Mouse (Mus musculus): ENCODE measurements around the gene Phgdh. TPM values are rescaled to one million over a fixed set of nuclear protein-coding genes. Genes with fewer than 3 reads are reported as not detected.

The Phgdh gene
- total and polyA plus RNA-seq, 3 experiments: not detected

DNA sequence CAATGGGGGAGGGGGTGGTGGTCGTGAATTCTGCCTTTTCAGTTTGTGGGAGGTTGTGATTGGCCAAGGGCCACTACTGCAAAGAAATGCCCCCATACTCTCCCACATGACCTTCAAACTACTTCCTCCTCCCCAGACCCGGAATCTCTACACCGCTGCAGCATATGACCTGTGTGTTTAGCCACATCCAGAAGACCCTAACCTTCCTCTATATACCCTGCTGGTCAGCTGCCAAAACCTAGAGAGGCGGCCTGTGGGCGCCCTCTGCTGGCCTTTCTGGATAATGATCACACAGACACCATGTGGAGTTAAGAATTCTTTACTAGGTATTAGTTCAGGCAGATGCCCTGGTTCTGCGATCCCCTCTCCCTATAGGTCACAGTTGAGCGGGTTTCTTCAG, 26.9 kb downstream of the Phgdh start:
- Histone ChIP-seq H3K9me3 (replicated peaks) (peaks cover 60% of the 10 kb centered on the region), H3K4me1 (ENCODE audit: insufficient read depth, low read depth, low read length) (no peaks in the 10 kb centered on the region), H3K36me3 (replicated peaks) (no peaks in the 10 kb centered on the region), H3K27me3 (ENCODE audit: insufficient read depth, low read length) (no peaks in the 10 kb centered on the region), H3K4me3 (ENCODE audit: low read depth, low read length) (no peak overlapping the region)
- DNase-seq (ENCODE audit: low spot score): no peak
- no peak for ATAC-seq (ENCODE audit: extremely low read depth, insufficient number of reproducible peaks, low FRiP score, poor library complexity, severe bottlenecking)
- TF ChIP-seq GATA1 (IDR thresholded peaks at IDR 0.05; ENCODE audit: borderline replicate concordance, low read length) (no peak), CTCF (IDR thresholded peaks at IDR 0.05; ENCODE audit: low read depth, low read length) (no peak), TAL1 (conservative IDR thresholded peaks at IDR 0.05; ENCODE audit: low read depth, low read length) (no peak), POLR2AphosphoS5 (IDR thresholded peaks at IDR 0.05; ENCODE audit: insufficient replicate concordance, low read depth, low read length) (no peak), GATA2 (IDR thresholded peaks at IDR 0.05; ENCODE audit: borderline replicate concordance, low read depth, low read length) (no peak)

DNA sequence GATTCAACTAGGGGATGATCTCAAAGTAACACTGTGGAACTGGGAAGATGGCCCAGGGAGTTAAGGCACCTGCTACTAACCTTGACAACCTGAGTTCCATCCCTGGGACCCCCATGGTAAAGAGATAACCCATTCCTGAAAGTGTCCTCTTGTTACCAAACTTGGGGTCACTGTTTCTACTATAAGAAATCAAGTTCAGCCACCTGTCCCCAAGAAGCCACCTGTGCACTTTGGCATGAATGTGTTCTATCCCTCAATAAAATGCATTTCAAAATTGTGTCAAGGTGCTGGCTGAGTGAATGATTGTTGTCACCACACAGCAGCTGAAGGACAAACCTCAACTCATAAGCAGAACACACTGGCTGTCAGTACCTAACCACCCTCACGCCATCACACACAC, 29.3 kb downstream of the Phgdh start:
- ATAC-seq (ENCODE audit: extremely low read depth, insufficient number of reproducible peaks, low FRiP score, poor library complexity, severe bottlenecking): no peak
- H3K27me3 ChIP-seq (ENCODE audit: insufficient read depth, low read length): no peaks in the 10 kb centered on the region
- TF ChIP-seq CTCF (IDR thresholded peaks at IDR 0.05; ENCODE audit: low read depth, low read length): no peak
- no peak for TF ChIP-seq GATA2 (IDR thresholded peaks at IDR 0.05; ENCODE audit: borderline replicate concordance, low read depth, low read length)
- no peak for TF ChIP-seq GATA1 (IDR thresholded peaks at IDR 0.05; ENCODE audit: borderline replicate concordance, low read length)
- no peak for TF ChIP-seq TAL1 (conservative IDR thresholded peaks at IDR 0.05; ENCODE audit: low read depth, low read length)
- TF ChIP-seq POLR2AphosphoS5 (IDR thresholded peaks at IDR 0.05; ENCODE audit: insufficient replicate concordance, low read depth, low read length): no peak
- no peaks in the 10 kb centered on the region for H3K36me3 ChIP-seq (replicated peaks)
- H3K9me3 ChIP-seq (replicated peaks): peaks cover 46% of the 10 kb centered on the region
- no peak overlapping the region for H3K4me3 ChIP-seq (ENCODE audit: low read depth, low read length)
- DNase-seq (ENCODE audit: low spot score): no peak
- no peaks in the 10 kb centered on the region for H3K4me1 ChIP-seq (ENCODE audit: insufficient read depth, low read depth, low read length)

DNA sequence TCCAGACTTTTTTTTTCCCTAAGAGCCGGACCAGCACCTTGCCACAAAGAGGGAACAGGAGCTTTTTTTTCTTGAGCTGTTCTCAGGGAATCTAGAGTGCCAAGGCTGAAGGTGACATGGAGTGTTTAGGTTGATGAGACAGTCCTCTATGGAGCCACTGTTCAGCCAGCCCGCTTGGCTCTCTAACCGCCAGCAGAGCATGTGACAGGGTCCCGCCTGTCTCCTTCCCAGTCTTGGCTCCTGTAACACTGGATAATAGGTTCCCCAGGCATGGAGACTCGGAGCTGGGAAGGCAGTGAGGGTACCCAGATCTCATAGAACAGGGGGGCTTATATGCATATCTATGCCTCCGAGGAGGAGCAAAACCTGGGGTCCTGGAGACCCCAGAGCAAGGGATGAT, 31.2 kb downstream of the Phgdh start:
- peaks cover 33% of the 10 kb centered on the region for H3K9me3 ChIP-seq (replicated peaks)
- no peaks in the 10 kb centered on the region for H3K36me3 ChIP-seq (replicated peaks)
- DNase-seq (ENCODE audit: low spot score) (no peak), ATAC-seq (ENCODE audit: extremely low read depth, insufficient number of reproducible peaks, low FRiP score, poor library complexity, severe bottlenecking) (no peak)
- no peak for TF ChIP-seq TAL1 (conservative IDR thresholded peaks at IDR 0.05; ENCODE audit: low read depth, low read length)
- H3K4me1 ChIP-seq (ENCODE audit: insufficient read depth, low read depth, low read length): no peaks in the 10 kb centered on the region
- H3K27me3 ChIP-seq (ENCODE audit: insufficient read depth, low read length): no peaks in the 10 kb centered on the region
- no peak overlapping the region for H3K4me3 ChIP-seq (ENCODE audit: low read depth, low read length)

DNA sequence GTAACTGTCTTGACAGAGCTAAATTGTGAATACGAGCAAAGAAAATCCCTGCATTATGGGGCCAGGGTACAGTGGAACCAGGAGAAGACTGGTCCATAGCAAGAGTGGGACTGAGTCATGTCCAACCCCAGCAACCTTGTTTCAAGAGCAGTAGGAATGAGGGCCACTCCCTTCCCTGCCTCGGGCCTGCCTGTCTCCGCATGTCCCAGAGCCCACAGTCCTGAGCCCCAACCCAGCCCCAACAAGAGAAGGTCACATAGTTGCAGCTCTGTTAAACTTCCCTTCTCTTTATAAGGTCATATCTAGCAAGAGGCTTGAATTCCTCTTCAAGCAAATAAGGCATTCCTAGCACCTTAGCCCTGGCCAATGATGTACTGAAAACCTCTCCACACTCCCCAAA, 38.0 kb downstream of the Phgdh start:
- Histone ChIP-seq H3K9me3 (replicated peaks) (peaks cover 42% of the 10 kb centered on the region), H3K4me3 (ENCODE audit: low read depth, low read length) (no peak overlapping the region), H3K27me3 (ENCODE audit: insufficient read depth, low read length) (no peaks in the 10 kb centered on the region), H3K4me1 (ENCODE audit: insufficient read depth, low read depth, low read length) (no peaks in the 10 kb centered on the region), H3K36me3 (replicated peaks) (no peaks in the 10 kb centered on the region)
- ATAC-seq (ENCODE audit: extremely low read depth, insufficient number of reproducible peaks, low FRiP score, poor library complexity, severe bottlenecking) (no peak), DNase-seq (ENCODE audit: low spot score) (no peak)
- TF ChIP-seq POLR2AphosphoS5 (IDR thresholded peaks at IDR 0.05; ENCODE audit: insufficient replicate concordance, low read depth, low read length) (no peak), GATA1 (IDR thresholded peaks at IDR 0.05; ENCODE audit: borderline replicate concordance, low read length) (no peak), CTCF (IDR thresholded peaks at IDR 0.05; ENCODE audit: low read depth, low read length) (no peak), GATA2 (IDR thresholded peaks at IDR 0.05; ENCODE audit: borderline replicate concordance, low read depth, low read length) (no peak), TAL1 (conservative IDR thresholded peaks at IDR 0.05; ENCODE audit: low read depth, low read length) (no peak)

DNA sequence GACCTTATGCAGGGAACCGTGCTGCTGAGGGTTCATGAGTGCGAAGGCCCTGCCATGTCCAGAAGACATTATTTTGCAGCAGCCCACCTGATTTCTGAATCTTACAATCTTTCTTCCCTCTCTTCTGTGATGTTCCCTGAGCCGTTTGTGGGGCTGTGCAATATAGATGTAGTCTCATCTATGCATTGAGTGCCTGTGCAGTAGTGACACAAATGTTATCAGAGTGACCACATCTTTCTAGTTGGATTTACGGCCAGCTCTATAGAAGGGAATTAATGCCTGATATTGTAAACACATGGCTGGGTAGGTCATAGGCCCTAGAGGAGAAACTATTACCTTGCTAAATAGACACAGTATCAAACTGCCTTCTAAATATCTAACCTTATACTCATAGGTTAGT, 39.5 kb downstream of the Phgdh start:
- H3K27me3 ChIP-seq (ENCODE audit: insufficient read depth, low read length): no peaks in the 10 kb centered on the region
- no peaks in the 10 kb centered on the region for H3K36me3 ChIP-seq (replicated peaks)
- H3K4me3 ChIP-seq (ENCODE audit: low read depth, low read length): no peak overlapping the region
- TF ChIP-seq POLR2AphosphoS5 (IDR thresholded peaks at IDR 0.05; ENCODE audit: insufficient replicate concordance, low read depth, low read length) (no peak), TAL1 (conservative IDR thresholded peaks at IDR 0.05; ENCODE audit: low read depth, low read length) (no peak), CTCF (IDR thresholded peaks at IDR 0.05; ENCODE audit: low read depth, low read length) (no peak), GATA1 (IDR thresholded peaks at IDR 0.05; ENCODE audit: borderline replicate concordance, low read length) (no peak), GATA2 (IDR thresholded peaks at IDR 0.05; ENCODE audit: borderline replicate concordance, low read depth, low read length) (no peak)
- peaks cover 49% of the 10 kb centered on the region for H3K9me3 ChIP-seq (replicated peaks)
- ATAC-seq (ENCODE audit: extremely low read depth, insufficient number of reproducible peaks, low FRiP score, poor library complexity, severe bottlenecking): no peak
- no peaks in the 10 kb centered on the region for H3K4me1 ChIP-seq (ENCODE audit: insufficient read depth, low read depth, low read length)
- DNase-seq (ENCODE audit: low spot score): no peak

DNA sequence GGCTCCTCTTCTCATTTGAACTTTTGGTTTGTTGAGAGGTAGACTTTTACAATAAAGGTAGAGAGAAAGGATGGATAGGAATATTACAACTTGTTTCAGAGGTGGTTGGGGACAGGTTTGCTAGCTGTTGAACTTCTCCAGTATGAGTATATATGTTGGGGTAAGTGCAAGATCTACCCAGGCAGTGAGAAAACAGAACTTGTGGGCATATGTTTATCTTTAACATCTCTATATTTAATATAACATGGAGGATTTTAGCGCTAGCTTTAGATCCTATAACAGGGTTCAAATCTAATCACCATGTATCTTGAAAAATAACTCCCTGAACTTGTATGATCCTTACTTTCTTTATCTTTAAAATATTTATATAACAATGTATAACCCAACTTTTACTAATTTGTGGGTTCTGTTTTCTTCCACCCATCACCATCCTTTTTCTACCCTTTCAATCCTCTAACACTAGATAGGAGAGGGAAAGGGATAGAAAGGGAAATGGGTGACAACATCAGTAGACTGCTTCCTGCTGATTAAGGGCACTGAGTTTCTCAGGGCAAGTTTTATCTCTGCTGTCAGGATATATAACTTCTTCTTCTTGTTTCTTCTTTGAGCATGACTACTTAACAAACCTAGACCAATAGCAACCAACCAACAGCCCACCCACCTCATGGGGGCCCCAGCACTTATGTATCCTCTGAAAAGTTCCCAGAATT, 40.2 kb downstream of the Phgdh start:
- Histone ChIP-seq H3K27me3 (ENCODE audit: insufficient read depth, low read length) (no peaks in the 10 kb centered on the region), H3K4me3 (ENCODE audit: low read depth, low read length) (no peak overlapping the region), H3K9me3 (replicated peaks) (peaks cover 51% of the 10 kb centered on the region), H3K36me3 (replicated peaks) (no peaks in the 10 kb centered on the region), H3K4me1 (ENCODE audit: insufficient read depth, low read depth, low read length) (no peaks in the 10 kb centered on the region)
- ATAC-seq (ENCODE audit: extremely low read depth, insufficient number of reproducible peaks, low FRiP score, poor library complexity, severe bottlenecking) (no peak), DNase-seq (ENCODE audit: low spot score) (no peak)
- no peak for TF ChIP-seq GATA1 (IDR thresholded peaks at IDR 0.05; ENCODE audit: borderline replicate concordance, low read length)
- no peak for TF ChIP-seq CTCF (IDR thresholded peaks at IDR 0.05; ENCODE audit: low read depth, low read length)
- TF ChIP-seq TAL1 (conservative IDR thresholded peaks at IDR 0.05; ENCODE audit: low read depth, low read length): no peak
- no peak for TF ChIP-seq GATA2 (IDR thresholded peaks at IDR 0.05; ENCODE audit: borderline replicate concordance, low read depth, low read length)
- no peak for TF ChIP-seq POLR2AphosphoS5 (IDR thresholded peaks at IDR 0.05; ENCODE audit: insufficient replicate concordance, low read depth, low read length)
